Mouse (Mus musculus): ENCODE data around the gene Gm35315. TPM values are rescaled to one million over a fixed set of nuclear protein-coding genes. Genes with fewer than 3 reads are reported as not detected.

Gm35315 gene
- polyA plus RNA-seq (2015; fragmentation: Nextera tagmentation; extraction: Ambion mirVana): 0.88 and 1.0 TPM in 2 replicates

- peak within 1 kb of the TSS; percentile 50 for H3K4me3 ChIP-seq (ENCODE audit: low read depth, low read length)
- H3K27ac ChIP-seq (ENCODE audit: low read length): peak within 1 kb of the TSS; percentile 55
- WGBS: 2% methylated on average over 25 of the region's 25 CpGs
These were observed at the start of gene Gm35315 for GRCm38 (mm10) chr5:110094030-110094846. Gene Gm35315 (minus strand): TSS chr5:110094420.

GRCm38 (mm10) chr5:110143007-110143406, 48.8 kb upstream of the Gm35315 start:
- Histone ChIP-seq H3K4me1 (ENCODE audit: control insufficient read depth, insufficient read depth, low read length) (0 out of 2 replicates have a peak, but pooled peaks cover under 1% of the 10 kb centered on the region), H3K4me3 (ENCODE audit: low read depth, low read length) (no peak overlapping the region), H3K27ac (ENCODE audit: low read length) (no peak overlapping the region), H3K4me2 (ENCODE audit: low read length) (no peak overlapping the region), H3K27me3 (ENCODE audit: control insufficient read depth, insufficient read depth, low read depth, low read length) (no peaks in the 10 kb centered on the region), H3K9me3 (replicated peaks; ENCODE audit: control insufficient read depth, low read length, poor library complexity, severe bottlenecking) (no peaks in the 10 kb centered on the region), H3K9ac (ENCODE audit: low read depth, low read length) (no peak overlapping the region), H3K36me3 (ENCODE audit: control insufficient read depth, insufficient read depth, low read length) (peaks cover 24% of the 10 kb centered on the region)
- no peak for ATAC-seq
- 94% methylated on average over 5 of the region's 5 CpGs for WGBS

More at GRCm38 (mm10) chr5:110094030-110094846, at the start of gene Gm35315:
- no peaks in the 10 kb centered on the region for H3K9me3 ChIP-seq (replicated peaks; ENCODE audit: control insufficient read depth, low read length, poor library complexity, severe bottlenecking)
- H3K4me1 ChIP-seq (ENCODE audit: control insufficient read depth, insufficient read depth, low read length): 0 out of 2 replicates have a peak, but pooled peaks cover 3% of the 10 kb centered on the region
- peak; percentile 96 for ATAC-seq
- H3K27me3 ChIP-seq (ENCODE audit: control insufficient read depth, insufficient read depth, low read depth, low read length): no peaks in the 10 kb centered on the region
- peak within 1 kb of the TSS; percentile 67 for H3K9ac ChIP-seq (ENCODE audit: low read depth, low read length)
- peak within 1 kb of the TSS; percentile 79 for H3K4me2 ChIP-seq (ENCODE audit: low read length)
- H3K36me3 ChIP-seq (ENCODE audit: control insufficient read depth, insufficient read depth, low read length): no peaks in the 10 kb centered on the region

DNA sequence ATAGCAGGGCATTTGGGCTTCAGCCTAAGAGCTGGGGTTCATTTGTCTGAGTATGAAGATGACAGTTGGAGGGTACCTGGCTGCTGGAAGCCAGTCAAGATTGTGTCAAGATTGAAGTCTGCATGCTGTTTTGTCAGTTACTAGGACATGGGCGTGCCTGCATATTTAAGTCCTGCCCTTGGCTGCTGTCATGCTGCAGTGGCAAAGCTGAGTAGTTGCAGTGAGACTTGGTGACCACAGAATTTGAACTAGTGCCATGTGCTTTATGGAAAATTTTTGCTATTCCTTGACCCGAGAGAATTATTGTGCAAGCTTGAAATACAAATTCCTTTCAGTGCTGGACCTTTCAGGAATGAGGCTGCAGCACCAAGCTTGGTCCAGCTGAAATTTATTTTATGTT, 48.1 kb upstream of the Gm35315 start:
- Histone ChIP-seq H3K36me3 (ENCODE audit: control insufficient read depth, insufficient read depth, low read length) (peaks cover 22% of the 10 kb centered on the region), H3K4me2 (ENCODE audit: low read length) (no peak overlapping the region), H3K9ac (ENCODE audit: low read depth, low read length) (no peak overlapping the region), H3K27ac (ENCODE audit: low read length) (no peak overlapping the region), H3K4me1 (ENCODE audit: control insufficient read depth, insufficient read depth, low read length) (peaks cover 3% of the 10 kb centered on the region; the same call in 1 of the 2 replicates), H3K27me3 (ENCODE audit: control insufficient read depth, insufficient read depth, low read depth, low read length) (no peaks in the 10 kb centered on the region), H3K9me3 (replicated peaks; ENCODE audit: control insufficient read depth, low read length, poor library complexity, severe bottlenecking) (no peaks in the 10 kb centered on the region), H3K4me3 (ENCODE audit: low read depth, low read length) (no peak overlapping the region)
- no peak for ATAC-seq
- WGBS: 97% methylated on average over 2 of the region's 2 CpGs

- WGBS: 94% methylated on average over 7 of the region's 7 CpGs
- no peak for ATAC-seq
- Histone ChIP-seq H3K36me3 (ENCODE audit: control insufficient read depth, insufficient read depth, low read length) (peaks cover 9% of the 10 kb centered on the region), H3K9me3 (replicated peaks; ENCODE audit: control insufficient read depth, low read length, poor library complexity, severe bottlenecking) (no peaks in the 10 kb centered on the region), H3K27me3 (ENCODE audit: control insufficient read depth, insufficient read depth, low read depth, low read length) (no peaks in the 10 kb centered on the region), H3K27ac (ENCODE audit: low read length) (no peak overlapping the region), H3K9ac (ENCODE audit: low read depth, low read length) (no peak overlapping the region), H3K4me2 (ENCODE audit: low read length) (no peak overlapping the region), H3K4me3 (ENCODE audit: low read depth, low read length) (no peak overlapping the region), H3K4me1 (ENCODE audit: control insufficient read depth, insufficient read depth, low read length) (peaks cover 12% of the 10 kb centered on the region)
These were observed 46.2 kb upstream of the Gm35315 start for GRCm38 (mm10) chr5:110140424-110140823.

- H3K36me3 ChIP-seq (ENCODE audit: control insufficient read depth, insufficient read depth, low read length): peaks cover 4% of the 10 kb centered on the region; the same call in 1 of the 2 replicates
- H3K4me3 ChIP-seq (ENCODE audit: low read depth, low read length): no peak overlapping the region
- H3K4me2 ChIP-seq (ENCODE audit: low read length): no peak overlapping the region
- ATAC-seq: no peak
- no peak overlapping the region for H3K27ac ChIP-seq (ENCODE audit: low read length)
- no peaks in the 10 kb centered on the region for H3K9me3 ChIP-seq (replicated peaks; ENCODE audit: control insufficient read depth, low read length, poor library complexity, severe bottlenecking)
- no peak overlapping the region for H3K9ac ChIP-seq (ENCODE audit: low read depth, low read length)
- H3K4me1 ChIP-seq (ENCODE audit: control insufficient read depth, insufficient read depth, low read length): peaks cover 14% of the 10 kb centered on the region
- H3K27me3 ChIP-seq (ENCODE audit: control insufficient read depth, insufficient read depth, low read depth, low read length): no peaks in the 10 kb centered on the region
- 96% methylated on average over 3 of the region's 3 CpGs for WGBS
These were observed 45.1 kb upstream of the Gm35315 start for GRCm38 (mm10) chr5:110139325-110139724.

DNA sequence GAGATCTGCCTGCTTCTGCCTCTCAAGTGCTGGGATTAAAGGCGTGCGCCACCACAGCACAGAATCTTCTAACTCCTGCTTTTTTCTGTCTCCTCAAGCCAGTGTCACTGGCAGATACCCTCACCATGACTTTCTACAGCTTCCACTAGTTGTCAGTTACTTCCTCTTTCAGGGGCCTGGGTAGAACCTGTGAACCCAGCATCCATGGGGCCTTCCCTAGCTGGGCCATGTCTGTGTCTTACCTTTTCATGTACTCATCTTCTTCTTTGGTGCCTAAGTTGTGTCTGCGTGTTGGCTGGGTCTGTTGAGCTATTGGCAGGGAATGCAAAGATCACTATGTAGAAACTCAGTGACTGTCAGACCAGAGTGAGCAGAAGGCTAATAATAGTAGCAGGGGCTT, 43.6 kb upstream of the Gm35315 start:
- no peak overlapping the region for H3K4me3 ChIP-seq (ENCODE audit: low read depth, low read length)
- WGBS: 98% methylated on average over 3 of the region's 3 CpGs
- ATAC-seq: no peak

GRCm38 (mm10) chr5:110136087-110136464, 41.9 kb upstream of the Gm35315 start:
- H3K4me1 ChIP-seq (ENCODE audit: control insufficient read depth, insufficient read depth, low read length): peaks cover 14% of the 10 kb centered on the region
- H3K36me3 ChIP-seq (ENCODE audit: control insufficient read depth, insufficient read depth, low read length): no peaks in the 10 kb centered on the region
- no peaks in the 10 kb centered on the region for H3K27me3 ChIP-seq (ENCODE audit: control insufficient read depth, insufficient read depth, low read depth, low read length)
- H3K4me3 ChIP-seq (ENCODE audit: low read depth, low read length): peak overlapping the region; percentile 74
- ATAC-seq: peak; percentile 63
- peak overlapping the region; percentile 72 for H3K4me2 ChIP-seq (ENCODE audit: low read length)
- H3K9ac ChIP-seq (ENCODE audit: low read depth, low read length): peak overlapping the region; percentile 83
- no peaks in the 10 kb centered on the region for H3K9me3 ChIP-seq (replicated peaks; ENCODE audit: control insufficient read depth, low read length, poor library complexity, severe bottlenecking)
- peak overlapping the region; percentile 80 for H3K27ac ChIP-seq (ENCODE audit: low read length)
- WGBS: 5% methylated on average over 18 of the region's 18 CpGs

More for the DNA sequence above, 43.6 kb upstream of the Gm35315 start:
- no peaks in the 10 kb centered on the region for H3K9me3 ChIP-seq (replicated peaks; ENCODE audit: control insufficient read depth, low read length, poor library complexity, severe bottlenecking)
- no peak overlapping the region for H3K9ac ChIP-seq (ENCODE audit: low read depth, low read length)
- H3K4me2 ChIP-seq (ENCODE audit: low read length): no peak overlapping the region
- no peaks in the 10 kb centered on the region for H3K27me3 ChIP-seq (ENCODE audit: control insufficient read depth, insufficient read depth, low read depth, low read length)
- H3K4me1 ChIP-seq (ENCODE audit: control insufficient read depth, insufficient read depth, low read length): peaks cover 14% of the 10 kb centered on the region
- 0 out of 2 replicates have a peak, but pooled peaks cover 2% of the 10 kb centered on the region for H3K36me3 ChIP-seq (ENCODE audit: control insufficient read depth, insufficient read depth, low read length)
- H3K27ac ChIP-seq (ENCODE audit: low read length): no peak overlapping the region

DNA sequence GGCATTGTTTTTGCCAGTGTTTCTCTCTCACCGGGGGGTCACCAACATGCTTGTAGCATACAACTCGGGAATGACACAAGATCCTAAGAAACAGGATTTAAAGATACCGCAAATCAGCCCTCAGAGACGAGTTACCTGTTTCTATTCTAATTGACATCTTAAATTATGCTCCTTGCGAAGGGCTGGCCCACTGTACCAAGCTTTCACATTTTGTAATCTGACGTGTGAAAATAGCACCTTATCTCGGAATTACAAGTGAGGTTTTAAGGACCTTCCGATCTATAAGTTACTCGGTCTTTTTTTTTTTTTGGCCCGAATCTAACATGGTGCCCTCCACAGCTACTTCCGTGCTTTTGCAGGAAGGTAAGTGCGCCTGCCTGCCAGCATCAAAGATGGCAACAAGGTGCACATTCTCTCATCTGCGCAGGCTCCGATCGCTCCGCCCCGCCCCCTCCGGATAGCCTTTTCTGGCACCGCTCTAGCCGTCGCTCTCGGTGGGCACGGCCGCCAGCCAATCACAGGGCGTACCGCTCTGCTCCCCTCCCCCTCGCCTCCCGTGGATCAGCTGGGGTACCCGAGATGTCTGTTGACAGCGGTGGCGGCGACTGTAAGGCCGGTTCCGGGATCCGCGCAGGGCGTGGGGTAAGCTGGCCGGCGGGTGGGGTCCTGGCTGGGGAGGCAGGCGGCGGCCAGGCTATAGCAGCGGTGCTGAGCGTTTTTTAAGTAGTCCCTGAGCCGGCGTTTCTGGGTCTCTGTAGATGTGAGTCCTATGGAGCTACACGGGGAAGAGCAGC, 41.3 kb upstream of the Gm35315 start, which contains the start of gene Chfr:
Gene Chfr (plus strand): TSS at position 550 of the 794 bp plus-strand sequence.
- ATAC-seq: peak; percentile 99
- Histone ChIP-seq H3K36me3 (ENCODE audit: control insufficient read depth, insufficient read depth, low read length) (peaks cover 4% of the 10 kb centered on the region), H3K27ac (ENCODE audit: low read length) (peak within 1 kb of the TSS; percentile 80), H3K4me3 (ENCODE audit: low read depth, low read length) (peak within 1 kb of the TSS; percentile 74), H3K4me2 (ENCODE audit: low read length) (peak within 1 kb of the TSS; percentile 72), H3K4me1 (ENCODE audit: control insufficient read depth, insufficient read depth, low read length) (peaks cover 14% of the 10 kb centered on the region), H3K9ac (ENCODE audit: low read depth, low read length) (peak within 1 kb of the TSS; percentile 83), H3K27me3 (ENCODE audit: control insufficient read depth, insufficient read depth, low read depth, low read length) (no peaks in the 10 kb centered on the region), H3K9me3 (replicated peaks; ENCODE audit: control insufficient read depth, low read length, poor library complexity, severe bottlenecking) (0 out of 2 replicates have a peak, but pooled peaks cover under 1% of the 10 kb centered on the region)
- 4% methylated on average over 46 of the region's 46 CpGs for WGBS
